Mouse (Mus musculus) stomach, embryonic 14.5 days (tissue): ENCODE data around the gene Plekho1. TPM values are rescaled to one million over a fixed set of nuclear protein-coding genes. Genes with fewer than 3 reads are reported as not detected.
"Not testable (repeated sequence)": the region's sequence is repeated elsewhere in the genome, so short reads cannot be mapped to it uniquely, and the experiment has no call there.

Experiments used
- ATAC-seq: fragments of 200-750 bp; cut with Nextera tagmentation; 2 replicates; pipeline ENCODE4 v1.8.0; 2017; ENCODE audit warnings: low read depth, moderate TSS enrichment; ENCODE audit not compliant: insufficient number of reproducible peaks, insufficient read depth, low FRiP score
- H3K27ac ChIP-seq: fragments of 300-500 bp; sonication (generic); 2 replicates; pipeline ENCODE4 v1.5.1; 2014; ENCODE audit warnings: mild to moderate bottlenecking, low read length, moderate library complexity, mixed read lengths
- H3K27me3 ChIP-seq: fragments of 300-500 bp; sonication (generic); 2 replicates; pipeline ENCODE4 v1.6.1; 2014; ENCODE audit warnings: low read length, control low read depth, mixed read lengths; ENCODE audit not compliant: control insufficient read depth, insufficient read depth
- H3K36me3 ChIP-seq: fragments of 300-500 bp; sonication (generic); 2 replicates; pipeline ENCODE4 v1.6.1; 2014; ENCODE audit warnings: mild to moderate bottlenecking, control low read depth, low read length, moderate library complexity, mixed read lengths; ENCODE audit not compliant: control insufficient read depth, insufficient read depth
- H3K4me1 ChIP-seq: fragments of 300-500 bp; sonication (generic); 2 replicates; pipeline ENCODE4 v1.6.1; 2014; ENCODE audit warnings: low read length, control low read depth, mixed read lengths; ENCODE audit not compliant: control insufficient read depth, insufficient read depth
- H3K4me2 ChIP-seq: fragments of 300-500 bp; sonication (generic); replicated peaks from 2 replicates; pipeline ENCODE4 v1.6.1; 2014; ENCODE audit warnings: low read depth, low read length, control low read depth
- H3K4me3 ChIP-seq: fragments of 300-500 bp; sonication (generic); 2 replicates; pipeline ENCODE4 v1.5.1; 2014; ENCODE audit warnings: low read depth, low read length, control low read depth
- H3K9ac ChIP-seq: fragments of 300-500 bp; sonication (generic); replicated peaks from 2 replicates; pipeline ENCODE4 v1.6.1; 2014; ENCODE audit warnings: low read depth, mild to moderate bottlenecking, control low read depth, low read length, moderate library complexity, mixed read lengths
- H3K9me3 ChIP-seq: fragments of 300-500 bp; sonication (generic); 2 replicates; pipeline ENCODE4 v1.6.1; 2016; ENCODE audit warnings: low read depth, low read length, control low read depth; ENCODE audit not compliant: control insufficient read depth
- WGBS: fragments of 180-500 bp; shearing (Covaris S2); extraction: QIAGEN DNeasy Blood & Tissue Kit; methylation state at CpG from one replicate; pipeline ENCODE4 v1.1.7; 2014; 5-methylcytosine and 5-hydroxymethylcytosine counted together
- polyA plus RNA-seq: library from polyadenylated mRNA; unstranded; fragments of >200 nt; fragmentation: Nextera tagmentation; extraction: Ambion mirVana; gene quantifications from 2 replicates; pipeline ENCODE4 v1.2.1, GENCODE M21; 2014

The Plekho1 gene
- 31.3 and 36.3 TPM in 2 replicates for polyA plus RNA-seq

DNA sequence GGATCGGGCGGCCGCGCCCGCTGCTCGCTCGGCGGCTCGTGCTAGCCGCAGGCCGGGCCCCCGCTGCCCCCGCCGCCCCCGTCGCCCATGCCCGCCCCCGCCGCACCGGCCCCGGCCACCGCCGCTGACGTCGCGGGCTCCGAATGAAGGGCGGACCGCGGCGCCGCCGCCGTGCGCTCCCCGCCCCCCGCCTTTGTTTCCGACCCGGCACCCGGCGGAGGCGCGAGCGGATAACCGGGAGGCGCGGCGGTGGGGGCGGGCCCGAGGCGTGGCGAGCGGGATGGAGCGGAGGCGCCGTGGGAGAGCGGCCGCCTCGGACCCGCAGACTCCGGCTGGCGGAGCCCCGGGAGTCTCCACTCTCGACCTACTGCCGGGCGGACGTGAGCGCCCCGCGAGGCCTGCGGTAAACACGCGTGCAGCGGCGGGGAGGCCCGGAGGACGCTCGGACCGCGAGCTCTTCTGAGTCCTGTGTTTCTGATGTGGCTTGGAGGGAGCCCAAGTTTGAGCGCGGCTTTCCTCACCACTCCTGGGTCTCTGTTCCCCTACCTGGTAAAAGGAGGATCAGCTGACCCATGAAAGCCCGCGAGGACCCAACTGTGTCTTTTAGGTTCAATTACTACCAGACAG lies at the start of gene Plekho1:
TSS of gene Plekho1 (minus strand) at position 200 of the 627 bp plus-strand sequence.
- Histone ChIP-seq H3K4me1 (peaks cover 18% of the 10 kb centered on the region; the same call in 1 of the 2 replicates), H3K27me3 (no peaks in the 10 kb centered on the region)
- ATAC-seq, result peak; percentile 43; the same call in 1 of the 2 replicates

DNA sequence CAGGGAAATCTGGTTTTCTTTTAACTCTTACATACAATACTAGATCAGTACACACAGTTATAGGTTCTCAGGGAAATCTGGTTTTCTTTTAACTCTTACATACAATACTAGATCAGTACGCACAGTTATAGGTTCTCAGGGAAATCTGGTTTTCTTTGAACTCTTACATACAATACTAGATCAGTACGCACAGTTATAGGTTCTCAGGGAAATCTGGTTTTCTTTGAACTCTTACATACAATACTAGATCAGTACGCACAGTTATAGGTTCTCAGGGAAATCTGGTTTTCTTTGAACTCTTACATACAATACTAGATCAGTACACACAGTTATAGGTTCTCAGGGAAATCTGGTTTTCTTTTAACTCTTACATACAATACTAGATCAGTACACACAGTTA lies 48.8 kb upstream of the Plekho1 start:
- H3K4me3 ChIP-seq, H3K27ac ChIP-seq, H3K9me3 ChIP-seq, H3K4me1 ChIP-seq, H3K27me3 ChIP-seq, H3K36me3 ChIP-seq, H3K4me2 ChIP-seq, ATAC-seq, H3K9ac ChIP-seq: not testable (repeated sequence)
- WGBS, result 83% methylated on average over 3 of the region's 3 CpGs

More for the DNA sequence above, at the start of gene Plekho1:
- no peaks in the 10 kb centered on the region for H3K9me3 ChIP-seq
- peak within 1 kb of the TSS; percentile 67 for H3K4me2 ChIP-seq
- peaks cover 11% of the 10 kb centered on the region for H3K36me3 ChIP-seq
- H3K27ac ChIP-seq, result peak within 1 kb of the TSS; percentile 97
- peak within 1 kb of the TSS; percentile 96 for H3K9ac ChIP-seq
- H3K4me3 ChIP-seq, result peak within 1 kb of the TSS; percentile 67
- under 1% methylated on average over 71 of the region's 84 CpGs for WGBS

DNA sequence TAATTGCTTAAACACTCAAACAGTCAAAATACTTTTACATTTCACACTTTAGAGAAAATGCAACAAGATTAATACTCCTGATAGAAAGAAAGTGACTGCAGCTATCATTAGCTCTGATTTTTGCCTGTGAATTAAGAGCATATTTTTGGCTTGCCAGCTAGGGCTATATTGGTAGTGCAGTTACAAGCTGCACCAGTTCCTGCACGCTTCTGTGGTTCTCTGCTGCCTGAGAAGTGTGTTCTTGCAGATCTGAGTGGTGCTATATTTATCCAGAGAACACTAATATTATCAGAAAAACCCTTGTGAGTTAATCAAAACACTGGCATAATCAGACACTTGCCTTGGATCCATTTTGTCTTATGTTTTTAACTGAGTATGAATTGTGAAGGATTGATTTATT lies 47.3 kb upstream of the Plekho1 start:
- WGBS, result 76% methylated on average over 1 of the region's 1 CpGs
- peaks cover 4% of the 10 kb centered on the region; the same call in 1 of the 2 replicates for H3K36me3 ChIP-seq
- H3K4me1 ChIP-seq, result no peaks in the 10 kb centered on the region
- H3K9ac ChIP-seq, result no peak overlapping the region
- ATAC-seq, result no peak
- H3K27ac ChIP-seq, result no peak overlapping the region
- H3K4me3 ChIP-seq, result no peak overlapping the region
- H3K9me3 ChIP-seq, result no peaks in the 10 kb centered on the region
- H3K27me3 ChIP-seq, result no peaks in the 10 kb centered on the region
- H3K4me2 ChIP-seq, result no peak overlapping the region

DNA sequence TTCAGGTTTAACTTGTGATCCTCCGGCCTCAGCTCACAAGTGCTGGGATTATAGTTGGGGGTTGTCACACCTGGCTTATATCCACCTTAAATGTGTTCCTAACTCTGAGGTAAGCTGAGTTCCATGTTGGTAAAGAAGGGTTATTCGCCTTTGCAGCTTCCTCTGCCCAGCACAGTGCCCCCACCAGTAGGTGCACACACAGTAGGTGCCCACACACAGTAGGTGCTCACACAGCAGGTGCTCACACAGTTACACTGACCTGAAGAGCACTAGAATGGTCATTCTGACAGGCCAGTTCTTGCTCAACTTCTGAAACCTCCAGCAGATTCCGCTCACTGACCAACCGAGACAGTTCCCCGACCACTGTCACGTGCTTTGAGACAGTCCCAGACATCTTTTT lies 45.3 kb upstream of the Plekho1 start:
- Histone ChIP-seq H3K9me3 (no peaks in the 10 kb centered on the region), H3K4me2 (no peak overlapping the region), H3K36me3 (peaks cover 2% of the 10 kb centered on the region; the same call in 1 of the 2 replicates), H3K4me3 (no peak overlapping the region), H3K9ac (no peak overlapping the region), H3K27ac (no peak overlapping the region), H3K27me3 (no peaks in the 10 kb centered on the region), H3K4me1 (no peaks in the 10 kb centered on the region)
- no peak for ATAC-seq
- WGBS, result 89% methylated on average over 6 of the region's 6 CpGs

DNA sequence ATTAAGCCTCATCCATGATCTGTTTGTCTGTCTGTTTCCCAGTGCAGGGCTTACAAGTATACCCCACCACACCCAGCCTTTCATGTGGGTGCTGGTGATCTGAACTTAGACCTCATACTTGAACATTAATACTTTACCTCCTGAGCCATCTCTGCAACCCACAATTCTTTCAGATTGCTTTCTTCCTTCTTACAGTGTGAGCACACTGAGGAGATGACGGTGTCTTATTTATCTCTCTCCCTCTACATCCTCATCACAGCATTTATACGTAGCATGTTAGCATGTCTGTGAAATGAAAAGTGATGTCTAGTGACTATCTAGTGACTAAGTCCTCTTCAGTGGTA lies 44.8 kb upstream of the Plekho1 start:
- no peak for ATAC-seq
- H3K4me3 ChIP-seq, result no peak overlapping the region
- no peaks in the 10 kb centered on the region; the same call in 1 of the 2 replicates for H3K36me3 ChIP-seq
- H3K27ac ChIP-seq, result no peak overlapping the region
- H3K27me3 ChIP-seq, result no peaks in the 10 kb centered on the region
- 99% methylated on average over 2 of the region's 2 CpGs for WGBS
- H3K9me3 ChIP-seq, result no peaks in the 10 kb centered on the region
- H3K9ac ChIP-seq, result no peak overlapping the region
- no peak overlapping the region for H3K4me2 ChIP-seq
- no peaks in the 10 kb centered on the region for H3K4me1 ChIP-seq

DNA sequence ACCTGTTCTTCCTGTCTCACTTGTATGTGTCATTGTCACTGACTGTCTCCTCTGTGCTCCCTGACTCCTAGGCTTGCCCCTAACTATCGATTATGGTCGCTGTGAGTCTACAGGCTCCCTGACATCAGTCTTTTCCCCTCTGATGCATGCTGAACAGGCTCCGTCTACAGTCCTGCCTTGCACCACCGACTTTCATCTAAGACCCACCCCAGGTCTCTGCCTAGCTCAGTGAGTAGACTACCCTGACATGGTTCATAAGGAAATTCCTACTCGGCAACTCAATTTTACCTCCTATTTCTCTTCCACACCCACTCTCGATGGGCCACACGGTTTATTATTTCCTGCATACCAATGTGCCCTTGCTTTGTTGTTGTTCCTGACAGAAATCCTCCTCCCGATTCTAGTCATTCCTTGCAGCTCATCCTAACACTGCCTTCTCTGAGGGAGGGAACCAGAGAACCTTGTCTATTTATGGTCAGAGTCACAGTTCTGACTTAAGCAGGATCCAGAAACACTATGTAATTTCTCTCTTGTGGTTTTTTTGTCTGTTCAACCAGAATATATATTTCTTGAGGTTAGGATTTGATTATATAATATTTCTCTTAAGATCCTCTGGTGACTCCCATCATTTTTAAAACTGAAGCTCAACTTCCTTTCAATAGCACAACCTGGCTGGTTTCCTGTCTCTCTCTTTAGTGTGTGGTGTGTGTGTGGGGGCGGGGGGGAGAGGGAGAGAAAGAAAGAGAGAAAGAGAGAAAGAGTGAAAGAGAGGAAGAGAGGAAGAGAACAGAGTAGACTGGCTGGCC lies 44.3 kb upstream of the Plekho1 start:
- H3K4me2 ChIP-seq, result no peak overlapping the region
- no peak overlapping the region for H3K9ac ChIP-seq
- H3K36me3 ChIP-seq, result no peaks in the 10 kb centered on the region
- no peak overlapping the region for H3K4me3 ChIP-seq
- no peak overlapping the region for H3K27ac ChIP-seq
- no peaks in the 10 kb centered on the region for H3K4me1 ChIP-seq
- 78% methylated on average over 9 of the region's 9 CpGs for WGBS
- H3K9me3 ChIP-seq, result no peaks in the 10 kb centered on the region
- no peak for ATAC-seq
- H3K27me3 ChIP-seq, result no peaks in the 10 kb centered on the region

- Histone ChIP-seq H3K9ac (no peak overlapping the region), H3K36me3 (no peaks in the 10 kb centered on the region), H3K27me3 (no peaks in the 10 kb centered on the region), H3K4me2 (no peak overlapping the region), H3K4me3 (no peak overlapping the region), H3K27ac (no peak overlapping the region), H3K9me3 (no peaks in the 10 kb centered on the region), H3K4me1 (no peaks in the 10 kb centered on the region)
- WGBS, result 91% methylated on average over 4 of the region's 4 CpGs
- ATAC-seq, result no peak
Measured at GRCm38 (mm10) chr3:96038851-96039250, 43.0 kb upstream of the Plekho1 start.

GRCm38 (mm10) chr3:96038156-96038555 lies 42.4 kb upstream of the Plekho1 start:
- H3K36me3 ChIP-seq, result no peaks in the 10 kb centered on the region
- H3K9me3 ChIP-seq, result no peaks in the 10 kb centered on the region
- H3K4me3 ChIP-seq, result no peak overlapping the region
- H3K27ac ChIP-seq, result no peak overlapping the region
- ATAC-seq, result no peak
- no peak overlapping the region for H3K4me2 ChIP-seq
- 91% methylated on average over 5 of the region's 5 CpGs for WGBS
- no peak overlapping the region for H3K9ac ChIP-seq
- H3K27me3 ChIP-seq, result no peaks in the 10 kb centered on the region
- H3K4me1 ChIP-seq, result no peaks in the 10 kb centered on the region
